Mouse (Mus musculus) C2C12 (cell line): ENCODE data around the gene Ahcyl2. TPM values are rescaled to one million over a fixed set of nuclear protein-coding genes. Genes with fewer than 3 reads are reported as not detected.

Experiments used
- H3K27me3 ChIP-seq: one replicate; pipeline ENCODE4 v1.6.1; 2011; ENCODE audit not compliant: control insufficient read depth, insufficient read depth, insufficient read length
- H3K36me3 ChIP-seq: one replicate; pipeline ENCODE4 v1.6.1; 2011; ENCODE audit not compliant: control insufficient read depth, insufficient read depth
- H3K4me3 ChIP-seq: one replicate; pipeline ENCODE4 v1.5.1; 2011; ENCODE audit warnings: mild to moderate bottlenecking, control low read depth; ENCODE audit not compliant: poor library complexity, insufficient read depth, severe bottlenecking
- H3K79me2 ChIP-seq: one replicate; pipeline ENCODE4 v1.6.1; 2011; ENCODE audit not compliant: control insufficient read depth, insufficient read depth
- H3K79me3 ChIP-seq: one replicate; pipeline ENCODE4 v1.6.1; 2011; ENCODE audit warnings: low read depth, control low read depth
- H3ac ChIP-seq: one replicate; pipeline ENCODE3; 2011; ENCODE audit warnings: low read depth; ENCODE audit not compliant: control insufficient read depth, insufficient read length
- CEBPB ChIP-seq: IDR thresholded peaks from one replicate; pipeline ENCODE4 v1.6.1; 2011; ENCODE audit warnings: low read depth, mild to moderate bottlenecking, control low read depth, moderate library complexity
- CTCF ChIP-seq: IDR thresholded peaks from one replicate; pipeline ENCODE4 v1.5.1; 2011; ENCODE audit not compliant: control insufficient read depth, insufficient read depth, insufficient read length
- FOSL1 ChIP-seq: IDR thresholded peaks from one replicate; pipeline ENCODE4 v1.8.0; 2011; ENCODE audit warnings: mild to moderate bottlenecking, low read length; ENCODE audit not compliant: poor library complexity, insufficient read depth, severe bottlenecking
- MAX ChIP-seq: IDR thresholded peaks from one replicate; pipeline ENCODE4 v1.6.1; 2011; ENCODE audit warnings: mild to moderate bottlenecking, control low read depth
- MYOD1 ChIP-seq: IDR thresholded peaks from one replicate; pipeline ENCODE4 v1.6.1; 2011; ENCODE audit warnings: low read depth; ENCODE audit not compliant: control insufficient read depth, insufficient read length
- MYOG ChIP-seq: IDR thresholded peaks from one replicate; pipeline ENCODE4 v1.6.1; 2011; ENCODE audit not compliant: control insufficient read depth, insufficient read length; ENCODE audit errors: extremely low read depth
- USF1 ChIP-seq: IDR thresholded peaks from one replicate; pipeline ENCODE4 v1.6.1; 2011; ENCODE audit warnings: low read depth, mild to moderate bottlenecking, control low read depth, moderate library complexity
- polyA plus RNA-seq: library from polyadenylated mRNA; unstranded; fragments of >200 nt; fragmentation: generic; extraction: Trizol; gene quantifications from one replicate; pipeline ENCODE4 v1.2.1, GENCODE M21; 2012; ENCODE audit warnings: missing spikeins

The Ahcyl2 gene
- polyA plus RNA-seq, 1 experiment, result 6.3 TPM

- Histone ChIP-seq H3K36me3 (no peaks in the 10 kb centered on the region), H3ac (no peak overlapping the region), H3K79me3 (no peaks in the 10 kb centered on the region), H3K27me3 (no peaks in the 10 kb centered on the region), H3K79me2 (no peaks in the 10 kb centered on the region), H3K4me3 (no peak overlapping the region)
- TF ChIP-seq MYOG (no peak), MAX (no peak), MYOD1 (no peak), CTCF (no peak), CEBPB (no peak), USF1 (no peak), FOSL1 (no peak)
Observed at GRCm38 (mm10) chr6:29802979-29803378, 35.2 kb downstream of the Ahcyl2 start.

GRCm38 (mm10) chr6:29804006-29804405 lies 36.2 kb downstream of the Ahcyl2 start:
- H3K36me3 ChIP-seq, result no peaks in the 10 kb centered on the region
- H3K79me2 ChIP-seq, result no peaks in the 10 kb centered on the region
- TF ChIP-seq USF1, result no peak
- no peak for TF ChIP-seq CTCF
- no peak for TF ChIP-seq MYOD1
- no peak for TF ChIP-seq FOSL1
- TF ChIP-seq MAX, result no peak
- no peak for TF ChIP-seq MYOG
- no peak for TF ChIP-seq CEBPB
- H3K4me3 ChIP-seq, result no peak overlapping the region
- no peak overlapping the region for H3ac ChIP-seq
- no peaks in the 10 kb centered on the region for H3K79me3 ChIP-seq
- no peaks in the 10 kb centered on the region for H3K27me3 ChIP-seq

GRCm38 (mm10) chr6:29805381-29805780 lies 37.6 kb downstream of the Ahcyl2 start:
- no peak overlapping the region for H3K4me3 ChIP-seq
- H3K36me3 ChIP-seq, result no peaks in the 10 kb centered on the region
- H3K79me2 ChIP-seq, result no peaks in the 10 kb centered on the region
- TF ChIP-seq CEBPB (no peak), MAX (no peak), USF1 (no peak), MYOG (no peak), MYOD1 (no peak), CTCF (no peak), FOSL1 (no peak)
- no peaks in the 10 kb centered on the region for H3K27me3 ChIP-seq
- no peak overlapping the region for H3ac ChIP-seq
- H3K79me3 ChIP-seq, result no peaks in the 10 kb centered on the region

GRCm38 (mm10) chr6:29812076-29812475 lies 44.3 kb downstream of the Ahcyl2 start:
- no peak overlapping the region for H3K4me3 ChIP-seq
- no peaks in the 10 kb centered on the region for H3K36me3 ChIP-seq
- H3ac ChIP-seq, result no peak overlapping the region
- no peaks in the 10 kb centered on the region for H3K27me3 ChIP-seq
- TF ChIP-seq MYOG (no peak), CEBPB (no peak), MAX (no peak), USF1 (no peak), FOSL1 (no peak), CTCF (no peak), MYOD1 (no peak)
- H3K79me3 ChIP-seq, result no peaks in the 10 kb centered on the region
- no peaks in the 10 kb centered on the region for H3K79me2 ChIP-seq

GRCm38 (mm10) chr6:29812651-29813050 lies 44.8 kb downstream of the Ahcyl2 start:
- Histone ChIP-seq H3ac (no peak overlapping the region), H3K4me3 (no peak overlapping the region), H3K36me3 (no peaks in the 10 kb centered on the region), H3K79me3 (no peaks in the 10 kb centered on the region), H3K27me3 (no peaks in the 10 kb centered on the region), H3K79me2 (no peaks in the 10 kb centered on the region)
- TF ChIP-seq MYOD1 (no peak), CTCF (no peak), MAX (no peak), FOSL1 (no peak), CEBPB (no peak), USF1 (no peak), MYOG (no peak)

GRCm38 (mm10) chr6:29814616-29815015 lies 46.8 kb downstream of the Ahcyl2 start:
- H3K79me3 ChIP-seq, result no peaks in the 10 kb centered on the region
- no peak overlapping the region for H3K4me3 ChIP-seq
- H3ac ChIP-seq, result no peak overlapping the region
- H3K36me3 ChIP-seq, result no peaks in the 10 kb centered on the region
- H3K27me3 ChIP-seq, result no peaks in the 10 kb centered on the region
- no peak for TF ChIP-seq CEBPB
- TF ChIP-seq MYOD1, result no peak
- no peak for TF ChIP-seq CTCF
- TF ChIP-seq FOSL1, result no peak
- no peak for TF ChIP-seq USF1
- TF ChIP-seq MAX, result no peak
- no peak for TF ChIP-seq MYOG
- no peaks in the 10 kb centered on the region for H3K79me2 ChIP-seq
